Mouse (Mus musculus) gastrocnemius, adult 2 months (tissue): ENCODE results near the gene Ceacam1. TPM values are rescaled to one million over a fixed set of nuclear protein-coding genes. Genes with fewer than 3 reads are reported as not detected.

Experiments
- DNase-seq: peaks from one replicate; pipeline ENCODE4 v3.0.0; 2022
- H3K27ac ChIP-seq: fragments of 200-600 bp; 2 replicates; pipeline ENCODE4 v1.8.1; 2022; ENCODE audit warnings: mild to moderate bottlenecking
- H3K4me3 ChIP-seq: fragments of 200-600 bp; 2 replicates; pipeline ENCODE4 v1.8.1; 2022; ENCODE audit warnings: mild to moderate bottlenecking, moderate library complexity
- CTCF ChIP-seq: fragments of 200-600 bp; IDR thresholded peaks from 2 replicates; pipeline ENCODE4 v1.8.1; 2022; ENCODE audit warnings: antibody characterized with exemption, mild to moderate bottlenecking, moderate library complexity
- intact Hi-C: fragments of 180-260 bp; cut with DNase I; formaldehyde crosslinking; loops from one replicate; pipeline ENCODE4 v1.15.1; 2025
- total RNA-seq, 2 experiments: library from RNA; stranded (reverse); gene quantifications; 2 replicates each; pipeline ENCODE4 v1.2.3; 2021

Gene Ceacam1
- total RNA-seq, 2 experiments from 2014 or later, result 4.0 to 6.2 TPM

- Histone ChIP-seq H3K4me3 (no peak overlapping the region), H3K27ac (no peak overlapping the region)
- intact Hi-C loops, result no loop called here
- TF ChIP-seq CTCF, result peak; percentile 66
- no peak for DNase-seq
These were observed 59.8 kb downstream of the Ceacam1 start for GRCm38 (mm10) chr7:25417597-25417996.

- no peak for DNase-seq
- Histone ChIP-seq H3K4me3 (no peak within 1 kb of the TSS), H3K27ac (no peak within 1 kb of the TSS)
- no peak for TF ChIP-seq CTCF
- intact Hi-C loops, result no loop called here
These were observed 64.5 kb downstream of the Ceacam1 start, which contains the start of gene Cxcl17 for GRCm38 (mm10) chr7:25412833-25413441. TSS of gene Cxcl17 (minus strand) at chr7:25412886.

GRCm38 (mm10) chr7:25411861-25412260 is 65.5 kb downstream of the Ceacam1 start:
- no peak for TF ChIP-seq CTCF
- Histone ChIP-seq H3K27ac (no peak overlapping the region), H3K4me3 (no peak overlapping the region)
- DNase-seq, result no peak
- intact Hi-C loops, result no loop called here

Other genes starting within 250 kb of the Ceacam1 start
- 10 to 100 TPM; 74.1 to 77.4 TPM for gene Gsk3a, start 239.8 kb downstream of the Ceacam1 start, total RNA-seq
- 1 to 10 TPM; 5.4 to 7.4 TPM for gene Erf, start 226.8 kb downstream of the Ceacam1 start, total RNA-seq
- gene Cic, start 209.9 kb downstream of the Ceacam1 start, total RNA-seq, result 10 to 100 TPM; 37.0 to 40.4 TPM
- under 1 TPM; 0.38 to 0.86 TPM for gene Pafah1b3, start 179.6 kb downstream of the Ceacam1 start, total RNA-seq
- not detected for gene Prr19, start 176.2 kb downstream of the Ceacam1 start, total RNA-seq
- gene Tmem145, start 171.5 kb downstream of the Ceacam1 start, total RNA-seq, result not detected
- gene Megf8, start 160.4 kb downstream of the Ceacam1 start, total RNA-seq, result 10 to 100 TPM; 16.9 to 19.6 TPM
- gene Cnfn, start 107.9 kb downstream of the Ceacam1 start, total RNA-seq, result not detected
- 10 to 100 TPM; 13.4 to 17.9 TPM for gene Lipe, start 78.9 kb downstream of the Ceacam1 start, total RNA-seq
- gene Cxcl17, start 64.7 kb downstream of the Ceacam1 start, total RNA-seq, result not detected
- 1 to 10 TPM in 1 of 2 experiments, under 1 TPM in 1; 0.43 to 1.4 TPM for gene Ceacam2, start 62.3 kb upstream of the Ceacam1 start, total RNA-seq
- not detected for gene Erich4, start 138.3 kb upstream of the Ceacam1 start, total RNA-seq
- gene Dmac2, start 141.8 kb upstream of the Ceacam1 start, total RNA-seq, result 10 to 100 TPM; 33.7 to 54.2 TPM
- 1 to 10 TPM; 1.5 to 1.6 TPM for gene B3gnt8, start 149.1 kb upstream of the Ceacam1 start, total RNA-seq
- 100 to 1,000 TPM; 103 to 152 TPM for gene Bckdha, start 181.4 kb upstream of the Ceacam1 start, total RNA-seq
- gene Exosc5, start 181.6 kb upstream of the Ceacam1 start, total RNA-seq, result 10 to 100 TPM; 24.1 to 24.3 TPM
- not detected for gene Tmem91, start 197.6 kb upstream of the Ceacam1 start, total RNA-seq
- 1 to 10 TPM; 8.7 to 9.7 TPM for gene B9d2, start 203.2 kb upstream of the Ceacam1 start, total RNA-seq
- 1 to 10 TPM; 4.6 to 6.6 TPM for gene Tgfb1, start 209.4 kb upstream of the Ceacam1 start, total RNA-seq
- gene Ccdc97, start 241.5 kb upstream of the Ceacam1 start, total RNA-seq, result 10 to 100 TPM; 39.4 to 44.3 TPM